Mouse (Mus musculus) heart, adult 2 months (tissue): ENCODE data around the gene Pir.

Experiments
- EP300 ChIP-seq: fragments of 200-500 bp; IDR thresholded peaks from 2 replicates; pipeline ENCODE4 v1.6.1; 2011; ENCODE audit warnings: low read depth, low read length, control low read depth; ENCODE audit not compliant: insufficient read depth
- POLR2A ChIP-seq: fragments of 200-500 bp; IDR thresholded peaks from 2 replicates; pipeline ENCODE4 v1.6.1; 2011; ENCODE audit warnings: mild to moderate bottlenecking, low read depth, low read length, control low read depth; ENCODE audit not compliant: insufficient read depth

DNA sequence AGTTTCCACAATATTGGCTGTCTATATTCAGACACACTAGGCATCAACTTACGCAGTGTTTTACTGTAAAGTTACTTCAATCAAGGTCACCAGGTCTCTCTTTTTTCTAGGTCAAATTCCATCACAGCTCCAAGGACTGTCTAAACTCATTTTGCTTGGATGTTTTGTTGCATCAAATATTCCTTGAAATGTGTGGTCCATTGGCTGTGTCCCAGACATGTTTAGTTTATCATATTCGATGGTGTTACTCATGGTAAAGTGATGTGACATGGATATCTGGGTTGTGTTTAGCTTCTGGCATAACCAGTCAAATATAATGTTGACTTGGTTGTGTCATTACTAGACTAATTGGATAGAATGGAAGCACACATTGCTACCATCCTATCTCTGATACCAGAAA lies 61.2 kb downstream of the Pir start:
- TF ChIP-seq POLR2A (no peak), EP300 (no peak)
